In genomic region chr2:127978601-127979230, GRCm38 (mm10) we compare ENCODE assay signal across 10 mouse cellular contexts.
"Had no signal": no experiment of that assay in that cellular context is flagged by ENCODE, and none has a peak within 500 bp of the region (broad histone marks: within the 10 kb centered on the region; RNA-seq: fewer than 3 reads in every experiment).

No protein-coding gene starts in this region.

- H3K4me1 ChIP-seq: liver, embryonic 12.5 days; midbrain, embryonic 15.5 days; neural tube, embryonic 12.5 days had no signal

- H3K9ac ChIP-seq: limb, embryonic 13.5 days; liver, embryonic 12.5 days; midbrain, embryonic 15.5 days; neural tube, embryonic 12.5 days had no signal

- H3K4me3 ChIP-seq: limb, embryonic 13.5 days; liver, embryonic 12.5 days; midbrain, embryonic 10.5 days; midbrain, embryonic 15.5 days; neural tube, embryonic 12.5 days had no signal

- H3K36me3 ChIP-seq: limb, embryonic 13.5 days; liver, embryonic 12.5 days; midbrain, embryonic 10.5 days; midbrain, embryonic 15.5 days; neural tube, embryonic 12.5 days had no signal

- H3K27me3 ChIP-seq: limb, embryonic 13.5 days; liver, embryonic 12.5 days; midbrain, embryonic 15.5 days; neural tube, embryonic 12.5 days had no signal

- H3K9me3 ChIP-seq: limb, embryonic 13.5 days; liver, embryonic 12.5 days; midbrain, embryonic 10.5 days; midbrain, embryonic 15.5 days; neural tube, embryonic 12.5 days had no signal

- ATAC-seq: liver, embryonic 12.5 days; midbrain, embryonic 15.5 days had no signal

- H3K4me2 ChIP-seq: limb, embryonic 13.5 days; liver, embryonic 12.5 days; midbrain, embryonic 15.5 days; neural tube, embryonic 12.5 days had no signal

- H3K27ac ChIP-seq: limb, embryonic 13.5 days; liver, embryonic 12.5 days; midbrain, embryonic 10.5 days; midbrain, embryonic 15.5 days; neural tube, embryonic 12.5 days had no signal

- DNase-seq: kidney, adult 8-10 months; kidney, postnatal 14 days; left cerebral cortex, postnatal 4 days; thymus, adult 18-20 months; thymus, postnatal 14 days had no signal
